Mouse (Mus musculus): ENCODE data around the gene Dcp1a. TPM values are rescaled to one million over a fixed set of nuclear protein-coding genes. Genes with fewer than 3 reads are reported as not detected.
A peak's percentile ranks its signal among the peaks of the same experiment; 100 is the strongest.

The Dcp1a gene
- polyA plus RNA-seq, 1 experiment from 2014 or later, result 19.6 TPM

DNA sequence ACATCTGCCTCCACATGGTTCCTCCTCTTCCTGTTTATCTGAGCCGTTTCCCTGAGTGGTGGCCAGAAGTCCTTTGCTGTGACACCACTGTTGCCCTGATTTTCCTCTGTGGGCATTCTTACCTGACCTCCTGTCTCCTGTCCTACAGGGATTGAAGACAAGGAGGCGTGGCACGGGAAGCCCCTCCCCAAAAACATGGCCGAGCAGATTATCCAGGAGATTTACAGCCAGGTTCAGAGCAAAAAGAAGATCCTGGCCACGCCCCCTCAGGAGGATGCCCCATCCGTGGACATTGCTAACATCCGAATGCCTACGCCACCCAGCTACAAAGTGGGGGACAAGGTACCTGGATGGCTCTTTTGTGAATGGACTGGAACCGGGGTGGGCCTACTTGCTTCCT is 88.7 kb downstream of the Dcp1a start:
- Histone ChIP-seq H3K27me3 (replicated peaks) (no peaks in the 10 kb centered on the region), H3K4me2 (no peak overlapping the region), H3K36me3 (replicated peaks) (peaks cover 61% of the 10 kb centered on the region), H3K4me3 (no peak overlapping the region), H3K9me3 (no peaks in the 10 kb centered on the region), H3K27ac (no peak overlapping the region), H3K9ac (no peak overlapping the region), H3K4me1 (no peaks in the 10 kb centered on the region)
- ATAC-seq (replicated peaks), result no peak
- WGBS, result 92% methylated on average over 9 of the region's 9 CpGs

GRCm38 (mm10) chr14:30570303-30570702 is 91.0 kb downstream of the Dcp1a start:
- Histone ChIP-seq H3K4me1 (no peaks in the 10 kb centered on the region), H3K27me3 (replicated peaks) (no peaks in the 10 kb centered on the region), H3K36me3 (replicated peaks) (peaks cover 57% of the 10 kb centered on the region), H3K4me3 (no peak overlapping the region), H3K9ac (no peak overlapping the region), H3K4me2 (no peak overlapping the region), H3K9me3 (no peaks in the 10 kb centered on the region), H3K27ac (no peak overlapping the region)
- no peak for ATAC-seq (replicated peaks)
- 86% methylated on average over 9 of the region's 9 CpGs for WGBS

GRCm38 (mm10) chr14:30572253-30572652 is 92.9 kb downstream of the Dcp1a start:
- H3K9ac ChIP-seq, result no peak overlapping the region
- H3K4me3 ChIP-seq, result no peak overlapping the region
- no peak overlapping the region for H3K27ac ChIP-seq
- no peak overlapping the region for H3K4me2 ChIP-seq
- H3K4me1 ChIP-seq, result no peaks in the 10 kb centered on the region
- H3K9me3 ChIP-seq, result no peaks in the 10 kb centered on the region
- H3K36me3 ChIP-seq (replicated peaks), result peaks cover 44% of the 10 kb centered on the region
- no peaks in the 10 kb centered on the region for H3K27me3 ChIP-seq (replicated peaks)
- ATAC-seq (replicated peaks), result no peak
- WGBS, result 91% methylated on average over 10 of the region's 10 CpGs

GRCm38 (mm10) chr14:30573235-30573634 is 93.9 kb downstream of the Dcp1a start:
- no peak overlapping the region for H3K27ac ChIP-seq
- H3K36me3 ChIP-seq (replicated peaks), result peaks cover 40% of the 10 kb centered on the region
- H3K9ac ChIP-seq, result no peak overlapping the region
- ATAC-seq (replicated peaks), result no peak
- no peak overlapping the region for H3K4me3 ChIP-seq
- WGBS, result 71% methylated on average over 8 of the region's 8 CpGs
- H3K9me3 ChIP-seq, result no peaks in the 10 kb centered on the region
- no peak overlapping the region for H3K4me2 ChIP-seq
- no peaks in the 10 kb centered on the region for H3K4me1 ChIP-seq
- no peaks in the 10 kb centered on the region for H3K27me3 ChIP-seq (replicated peaks)

DNA sequence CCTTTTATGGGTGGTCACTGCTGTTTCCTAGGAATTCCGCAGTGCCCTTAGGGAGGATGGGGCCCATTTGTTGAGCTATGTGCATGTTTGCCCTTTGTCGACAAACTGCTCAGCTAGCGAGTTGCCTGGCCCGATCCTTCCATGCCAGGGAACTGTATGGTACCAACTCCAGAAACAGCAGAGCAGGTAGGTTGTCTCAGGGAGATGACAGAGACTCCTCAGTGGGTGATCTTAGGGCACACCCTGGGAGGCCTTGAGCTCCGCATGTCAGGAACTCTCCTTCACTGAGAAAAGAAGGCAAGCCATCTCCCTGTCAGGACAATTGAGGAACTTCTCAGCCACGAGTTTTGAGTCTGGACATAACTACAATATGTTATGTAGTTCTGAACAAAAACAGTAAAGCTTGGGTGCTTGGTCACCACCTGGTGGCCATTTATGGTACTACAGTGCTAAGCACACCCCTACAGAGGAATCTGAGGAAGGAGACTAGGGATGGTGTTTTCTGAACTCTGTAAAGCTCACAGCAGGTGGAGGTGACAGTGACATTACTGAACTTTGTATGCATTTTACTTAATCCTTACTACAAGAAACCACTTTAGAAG is 94.7 kb downstream of the Dcp1a start:
- ATAC-seq (replicated peaks), result peak; percentile 62
- Histone ChIP-seq H3K27ac (no peak overlapping the region), H3K9ac (no peak overlapping the region), H3K4me3 (no peak overlapping the region), H3K4me2 (no peak overlapping the region), H3K36me3 (replicated peaks) (peaks cover 31% of the 10 kb centered on the region), H3K4me1 (no peaks in the 10 kb centered on the region), H3K27me3 (replicated peaks) (no peaks in the 10 kb centered on the region), H3K9me3 (no peaks in the 10 kb centered on the region)
- 69% methylated on average over 6 of the region's 6 CpGs for WGBS

- no peaks in the 10 kb centered on the region for H3K9me3 ChIP-seq
- H3K4me2 ChIP-seq, result no peak overlapping the region
- no peak overlapping the region for H3K9ac ChIP-seq
- no peaks in the 10 kb centered on the region for H3K27me3 ChIP-seq (replicated peaks)
- H3K4me1 ChIP-seq, result no peaks in the 10 kb centered on the region
- 82% methylated on average over 7 of the region's 7 CpGs for WGBS
- no peak overlapping the region for H3K27ac ChIP-seq
- no peak overlapping the region for H3K4me3 ChIP-seq
- no peak for ATAC-seq (replicated peaks)
- H3K36me3 ChIP-seq (replicated peaks), result peaks cover 18% of the 10 kb centered on the region; the same call in 1 of the 2 replicates
Observed at GRCm38 (mm10) chr14:30575791-30576190, 96.5 kb downstream of the Dcp1a start.

DNA sequence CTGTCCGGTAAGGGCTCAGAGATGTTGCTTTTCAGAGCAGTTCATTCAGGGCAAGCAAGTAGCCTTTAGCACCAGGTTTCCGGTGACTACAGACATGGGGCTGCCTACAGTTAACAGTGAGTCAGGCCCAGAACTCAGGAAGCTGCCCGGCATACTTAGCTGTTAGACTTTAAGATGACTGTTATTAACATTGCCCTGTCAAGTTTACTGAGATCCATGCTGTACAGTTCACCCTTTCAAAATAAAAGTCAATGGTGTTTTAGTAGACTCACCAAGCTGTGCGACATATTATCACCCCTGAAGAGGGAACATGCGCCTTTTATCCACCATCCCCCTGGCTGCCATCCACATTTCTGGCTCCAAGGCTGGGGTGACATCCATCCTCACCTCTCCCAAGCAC is 96.9 kb downstream of the Dcp1a start:
- Histone ChIP-seq H3K27me3 (replicated peaks) (no peaks in the 10 kb centered on the region), H3K27ac (no peak overlapping the region)
- WGBS, result 75% methylated on average over 5 of the region's 5 CpGs

More for the DNA sequence above, 96.9 kb downstream of the Dcp1a start:
- Histone ChIP-seq H3K9ac (no peak overlapping the region), H3K4me1 (no peaks in the 10 kb centered on the region), H3K9me3 (no peaks in the 10 kb centered on the region), H3K4me2 (no peak overlapping the region), H3K36me3 (replicated peaks) (peaks cover 15% of the 10 kb centered on the region; the same call in 1 of the 2 replicates), H3K4me3 (no peak overlapping the region)
- ATAC-seq (replicated peaks), result no peak

Small RNAs within 50 kb of the gene (microRNA-seq; reads per million reads assigned to microRNA genes)
- gene Mir3076, result 3.7 reads per million, percentile 18 among the genes with 10 or more reads in this experiment

Other genes starting within 250 kb of the Dcp1a start
- 10.5 and 12.1 TPM in 2 replicates for gene Cacna1d, start 11.9 kb downstream of the Dcp1a start, polyA plus RNA-seq (2015; fragmentation: Nextera tagmentation; extraction: Ambion mirVana)
- 262 and 279 TPM in 2 replicates for gene Tkt, start 68.8 kb downstream of the Dcp1a start, polyA plus RNA-seq (2015; fragmentation: Nextera tagmentation; extraction: Ambion mirVana)
- 14.7 and 19.6 TPM in 2 replicates for gene Prkcd, start 146.7 kb downstream of the Dcp1a start, polyA plus RNA-seq (2015; fragmentation: Nextera tagmentation; extraction: Ambion mirVana)
- 7.6 and 9.6 TPM in 2 replicates for gene Rft1, start 174.8 kb downstream of the Dcp1a start, polyA plus RNA-seq (2015; fragmentation: Nextera tagmentation; extraction: Ambion mirVana)
- gene Sfmbt1, start 235.3 kb downstream of the Dcp1a start, polyA plus RNA-seq (2015; fragmentation: Nextera tagmentation; extraction: Ambion mirVana), result 19.4 and 21.9 TPM in 2 replicates

All from midbrain, embryonic 15.5 days (tissue).